In the genomic region with DNA sequence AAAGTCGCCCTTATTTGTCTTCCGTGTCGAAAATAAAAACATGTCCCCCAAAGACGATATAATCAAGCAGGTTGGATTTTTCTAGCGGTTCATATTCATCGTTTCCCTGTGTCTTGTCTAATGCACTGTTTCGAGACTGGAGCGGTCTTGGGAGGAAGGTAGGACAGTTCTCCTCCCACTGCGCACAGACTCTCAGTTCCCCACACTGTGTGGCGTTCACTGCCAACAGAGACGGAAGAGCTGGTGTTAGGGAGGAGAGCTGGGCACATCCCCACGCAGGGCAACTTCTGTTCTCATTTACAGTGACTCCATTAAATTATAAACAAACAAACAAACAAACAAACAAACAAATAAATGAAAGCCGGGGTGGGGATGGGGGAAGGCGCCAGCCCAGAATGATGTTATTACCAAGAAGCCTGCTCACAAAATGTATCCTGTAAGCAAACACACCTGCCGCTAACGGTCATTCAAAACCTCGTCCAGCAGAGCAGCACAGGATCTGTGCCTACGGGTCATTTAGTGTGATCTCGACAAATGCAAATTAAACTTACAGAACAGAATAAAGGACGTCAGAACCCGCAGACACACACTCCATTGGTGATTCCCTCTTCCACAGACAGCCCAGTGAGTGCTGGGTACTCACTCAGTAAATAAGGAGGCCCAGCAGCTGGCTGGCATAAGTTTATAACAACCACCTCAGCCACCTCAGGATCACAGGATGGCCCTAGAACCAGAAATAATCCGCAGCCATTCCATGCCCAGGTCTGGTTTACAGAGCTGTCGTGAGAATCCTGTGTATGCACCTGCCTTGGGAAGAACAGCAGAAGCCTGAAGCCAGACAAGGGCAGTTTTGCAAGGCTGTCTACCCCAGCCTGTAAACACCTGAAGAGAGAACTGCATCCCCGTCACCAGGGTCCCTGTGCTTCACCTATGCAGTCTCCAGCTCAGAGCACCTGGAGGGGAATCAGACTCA, we compare ENCODE assay signal across 8 mouse cellular contexts.
DNase-seq lines count a peak whose midpoint lies in the region; ATAC-seq lines count a peak whose summit lies in the region.

No protein-coding gene starts in this region.

- DNase-seq in kidney, adult 8-10 months: no peak
- peak; percentile 13 for DNase-seq in embryonic facial prominence, embryonic 10.5 days (ENCODE audit: low spot score)
- DNase-seq in natural killer cell, adult 2 months (ENCODE audit: low spot score in 2 of 2): no peak
- no peak for DNase-seq in kidney, adult 18-20 months
- DNase-seq in kidney, postnatal 4 days: no peak

- 24% methylated on average over 24 of the region's 24 CpGs for WGBS in kidney, embryonic 15.5 days
- 18% methylated on average over 24 of the region's 24 CpGs for WGBS in embryonic facial prominence, embryonic 10.5 days
- 7% methylated on average over 24 of the region's 24 CpGs for WGBS in hindbrain, embryonic 16.5 days
- WGBS in midbrain, embryonic 16.5 days: 6% methylated on average over 24 of the region's 24 CpGs

- H3K9me3 ChIP-seq in kidney, embryonic 15.5 days (replicated peaks): no peaks in the 10 kb centered on the region
- H3K9me3 ChIP-seq in embryonic facial prominence, embryonic 10.5 days: no peaks in the 10 kb centered on the region
- H3K9me3 ChIP-seq in hindbrain, embryonic 16.5 days (ENCODE audit: control insufficient read depth, low read length): no peaks in the 10 kb centered on the region
- no peaks in the 10 kb centered on the region for H3K9me3 ChIP-seq in midbrain, embryonic 16.5 days (replicated peaks; ENCODE audit: control insufficient read depth, low read length, poor library complexity, severe bottlenecking)

- peak overlapping the region; percentile 25 for H3K4me3 ChIP-seq in kidney, embryonic 15.5 days (replicated peaks)
- H3K4me3 ChIP-seq in embryonic facial prominence, embryonic 10.5 days: peak overlapping the region; percentile 52
- H3K4me3 ChIP-seq in hindbrain, embryonic 16.5 days (ENCODE audit: low read length): peak overlapping the region; percentile 31
- peak overlapping the region; percentile 32 for H3K4me3 ChIP-seq in midbrain, embryonic 16.5 days (ENCODE audit: low read depth, low read length)

- ATAC-seq in kidney, embryonic 15.5 days (replicated peaks; ENCODE audit: low FRiP score): peak; percentile 61
- ATAC-seq in hindbrain, embryonic 16.5 days: peak; percentile 85
- peak; percentile 84 for ATAC-seq in midbrain, embryonic 16.5 days

- peak overlapping the region; percentile 64 for H3K27ac ChIP-seq in kidney, embryonic 15.5 days
- H3K27ac ChIP-seq in embryonic facial prominence, embryonic 10.5 days (replicated peaks): peak overlapping the region; percentile 81
- H3K27ac ChIP-seq in hindbrain, embryonic 16.5 days (ENCODE audit: low read depth, low read length): peak overlapping the region; percentile 92
- H3K27ac ChIP-seq in midbrain, embryonic 16.5 days (ENCODE audit: low read length): peak overlapping the region; percentile 93

- no peaks in the 10 kb centered on the region for H3K36me3 ChIP-seq in kidney, embryonic 15.5 days
- no peaks in the 10 kb centered on the region for H3K36me3 ChIP-seq in embryonic facial prominence, embryonic 10.5 days (replicated peaks)
- no peaks in the 10 kb centered on the region for H3K36me3 ChIP-seq in hindbrain, embryonic 16.5 days (ENCODE audit: control insufficient read depth, insufficient read depth, low read length)
- no peaks in the 10 kb centered on the region for H3K36me3 ChIP-seq in midbrain, embryonic 16.5 days (ENCODE audit: control insufficient read depth, insufficient read depth, low read length)

- H3K27me3 ChIP-seq in kidney, embryonic 15.5 days: no peaks in the 10 kb centered on the region
- no peaks in the 10 kb centered on the region for H3K27me3 ChIP-seq in embryonic facial prominence, embryonic 10.5 days (replicated peaks; ENCODE audit: low read depth, poor library complexity, severe bottlenecking)
- no peaks in the 10 kb centered on the region for H3K27me3 ChIP-seq in hindbrain, embryonic 16.5 days (replicated peaks; ENCODE audit: control insufficient read depth, insufficient read depth, low read length)
- no peaks in the 10 kb centered on the region for H3K27me3 ChIP-seq in midbrain, embryonic 16.5 days (ENCODE audit: control insufficient read depth, insufficient read depth, low read depth, low read length)

- peak overlapping the region; percentile 54 for H3K4me2 ChIP-seq in kidney, embryonic 15.5 days
- peak overlapping the region; percentile 68 for H3K4me2 ChIP-seq in hindbrain, embryonic 16.5 days (ENCODE audit: low read length)
- H3K4me2 ChIP-seq in midbrain, embryonic 16.5 days (ENCODE audit: low read length): peak overlapping the region; percentile 70

- H3K4me1 ChIP-seq in kidney, embryonic 15.5 days: peaks cover 63% of the 10 kb centered on the region
- peaks cover 66% of the 10 kb centered on the region for H3K4me1 ChIP-seq in embryonic facial prominence, embryonic 10.5 days
- H3K4me1 ChIP-seq in hindbrain, embryonic 16.5 days (ENCODE audit: control insufficient read depth, insufficient read depth, low read depth, low read length): peaks cover 63% of the 10 kb centered on the region
- peaks cover 52% of the 10 kb centered on the region for H3K4me1 ChIP-seq in midbrain, embryonic 16.5 days (ENCODE audit: control insufficient read depth, insufficient read depth, low read length)

- peak overlapping the region; percentile 2 for H3K9ac ChIP-seq in kidney, embryonic 15.5 days
- peak overlapping the region; percentile 61 for H3K9ac ChIP-seq in hindbrain, embryonic 16.5 days (ENCODE audit: low read depth, low read length)
- peak overlapping the region; percentile 65 for H3K9ac ChIP-seq in midbrain, embryonic 16.5 days (ENCODE audit: low read depth, low read length)

Comparison
In these comparisons a context has a peak if more than half of its experiments do, and no peak if none do; other contexts are left out.
1. H3K9ac ChIP-seq: peak in every context shown above with its lines; median percentile 65 in midbrain, embryonic 16.5 days; 61 in hindbrain, embryonic 16.5 days; 2 in kidney, embryonic 15.5 days.